Mouse (Mus musculus): ENCODE measurements at regions not wholly inside any gene's neighbourhood (a gene's known extent, or its start where the extent isn't known, plus 50 kb on each side); places are given as distances from the start of the nearest gene placed in this dataset.

- Histone ChIP-seq H3K27me3 (ENCODE audit: control insufficient read depth, insufficient read depth, low read depth, low read length) (no peaks in the 10 kb centered on the region), H3K9ac (ENCODE audit: low read length) (no peak overlapping the region), H3K4me3 (ENCODE audit: low read length) (no peak overlapping the region), H3K4me1 (replicated peaks; ENCODE audit: control insufficient read depth, insufficient read depth, low read length) (no peaks in the 10 kb centered on the region), H3K9me3 (ENCODE audit: control insufficient read depth, low read length) (no peaks in the 10 kb centered on the region), H3K36me3 (ENCODE audit: control insufficient read depth, insufficient read depth, low read length) (no peaks in the 10 kb centered on the region), H3K4me2 (ENCODE audit: low read depth, low read length) (no peak overlapping the region), H3K27ac (ENCODE audit: low read length) (no peak overlapping the region)
- ATAC-seq (ENCODE audit: low read depth): no peak
- WGBS: 81% methylated on average over 4 of the region's 4 CpGs
Observed at GRCm38 (mm10) chr9:85495056-85495455, 167.9 kb upstream of the Tent5a start.

- H3K27me3 ChIP-seq (ENCODE audit: control insufficient read depth, insufficient read depth, low read depth, low read length): no peaks in the 10 kb centered on the region
- no peaks in the 10 kb centered on the region for H3K36me3 ChIP-seq (ENCODE audit: control insufficient read depth, insufficient read depth, low read length)
- H3K9ac ChIP-seq (ENCODE audit: low read length): no peak overlapping the region
- 62% methylated on average over 4 of the region's 4 CpGs for WGBS
- no peak overlapping the region for H3K27ac ChIP-seq (ENCODE audit: low read length)
- H3K4me3 ChIP-seq (ENCODE audit: low read length): no peak overlapping the region
- no peaks in the 10 kb centered on the region for H3K9me3 ChIP-seq (ENCODE audit: control insufficient read depth, low read length)
- H3K4me2 ChIP-seq (ENCODE audit: low read depth, low read length): no peak overlapping the region
- ATAC-seq (ENCODE audit: low read depth): no peak
- H3K4me1 ChIP-seq (replicated peaks; ENCODE audit: control insufficient read depth, insufficient read depth, low read length): no peaks in the 10 kb centered on the region
Observed at GRCm38 (mm10) chr9:85493760-85494159, 166.6 kb upstream of the Tent5a start.

- ATAC-seq (ENCODE audit: low read depth): no peak
- Histone ChIP-seq H3K9ac (ENCODE audit: low read length) (no peak overlapping the region), H3K36me3 (ENCODE audit: control insufficient read depth, insufficient read depth, low read length) (no peaks in the 10 kb centered on the region), H3K27me3 (ENCODE audit: control insufficient read depth, insufficient read depth, low read depth, low read length) (no peaks in the 10 kb centered on the region), H3K4me3 (ENCODE audit: low read length) (no peak overlapping the region), H3K27ac (ENCODE audit: low read length) (no peak overlapping the region), H3K4me1 (replicated peaks; ENCODE audit: control insufficient read depth, insufficient read depth, low read length) (no peaks in the 10 kb centered on the region), H3K4me2 (ENCODE audit: low read depth, low read length) (no peak overlapping the region), H3K9me3 (ENCODE audit: control insufficient read depth, low read length) (no peaks in the 10 kb centered on the region)
- 84% methylated on average over 3 of the region's 3 CpGs for WGBS
Observed at GRCm38 (mm10) chr9:85490367-85490766, 163.2 kb upstream of the Tent5a start.

GRCm38 (mm10) chr9:85487915-85488314 lies 160.8 kb upstream of the Tent5a start:
- H3K36me3 ChIP-seq (ENCODE audit: control insufficient read depth, insufficient read depth, low read length): no peaks in the 10 kb centered on the region
- no peak for ATAC-seq (ENCODE audit: low read depth)
- H3K4me3 ChIP-seq (ENCODE audit: low read length): no peak overlapping the region
- no peaks in the 10 kb centered on the region for H3K4me1 ChIP-seq (replicated peaks; ENCODE audit: control insufficient read depth, insufficient read depth, low read length)
- H3K27ac ChIP-seq (ENCODE audit: low read length): no peak overlapping the region
- no peak overlapping the region for H3K4me2 ChIP-seq (ENCODE audit: low read depth, low read length)
- WGBS: 37% methylated on average over 2 of the region's 2 CpGs
- no peaks in the 10 kb centered on the region for H3K27me3 ChIP-seq (ENCODE audit: control insufficient read depth, insufficient read depth, low read depth, low read length)
- no peaks in the 10 kb centered on the region; the same call in 1 of the 2 replicates for H3K9me3 ChIP-seq (ENCODE audit: control insufficient read depth, low read length)
- H3K9ac ChIP-seq (ENCODE audit: low read length): no peak overlapping the region

GRCm38 (mm10) chr9:85487052-85487668 lies 160.0 kb upstream of the Tent5a start:
- Histone ChIP-seq H3K27ac (ENCODE audit: low read length) (no peak overlapping the region), H3K27me3 (ENCODE audit: control insufficient read depth, insufficient read depth, low read depth, low read length) (no peaks in the 10 kb centered on the region), H3K4me2 (ENCODE audit: low read depth, low read length) (no peak overlapping the region), H3K9ac (ENCODE audit: low read length) (no peak overlapping the region), H3K36me3 (ENCODE audit: control insufficient read depth, insufficient read depth, low read length) (no peaks in the 10 kb centered on the region), H3K4me1 (replicated peaks; ENCODE audit: control insufficient read depth, insufficient read depth, low read length) (no peaks in the 10 kb centered on the region), H3K4me3 (ENCODE audit: low read length) (no peak overlapping the region), H3K9me3 (ENCODE audit: control insufficient read depth, low read length) (no peaks in the 10 kb centered on the region; the same call in 1 of the 2 replicates)
- 41% methylated on average over 3 of the region's 3 CpGs for WGBS
- ATAC-seq (ENCODE audit: low read depth): no peak

- Histone ChIP-seq H3K27ac (ENCODE audit: low read length) (no peak overlapping the region), H3K4me3 (ENCODE audit: low read length) (no peak overlapping the region), H3K36me3 (ENCODE audit: control insufficient read depth, insufficient read depth, low read length) (no peaks in the 10 kb centered on the region), H3K9me3 (ENCODE audit: control insufficient read depth, low read length) (no peaks in the 10 kb centered on the region; the same call in 1 of the 2 replicates), H3K9ac (ENCODE audit: low read length) (no peak overlapping the region), H3K4me2 (ENCODE audit: low read depth, low read length) (no peak overlapping the region), H3K27me3 (ENCODE audit: control insufficient read depth, insufficient read depth, low read depth, low read length) (no peaks in the 10 kb centered on the region), H3K4me1 (replicated peaks; ENCODE audit: control insufficient read depth, insufficient read depth, low read length) (no peaks in the 10 kb centered on the region)
- WGBS: 84% methylated on average over 1 of the region's 1 CpGs
- ATAC-seq (ENCODE audit: low read depth): no peak
Observed at GRCm38 (mm10) chr9:85485749-85486148, 158.6 kb upstream of the Tent5a start.

- H3K9me3 ChIP-seq (ENCODE audit: control insufficient read depth, low read length): no peaks in the 10 kb centered on the region; the same call in 1 of the 2 replicates
- H3K36me3 ChIP-seq (ENCODE audit: control insufficient read depth, insufficient read depth, low read length): no peaks in the 10 kb centered on the region
- no peak overlapping the region for H3K4me3 ChIP-seq (ENCODE audit: low read length)
- no peaks in the 10 kb centered on the region for H3K27me3 ChIP-seq (ENCODE audit: control insufficient read depth, insufficient read depth, low read depth, low read length)
- no peak overlapping the region for H3K27ac ChIP-seq (ENCODE audit: low read length)
- H3K4me1 ChIP-seq (replicated peaks; ENCODE audit: control insufficient read depth, insufficient read depth, low read length): no peaks in the 10 kb centered on the region
- ATAC-seq (ENCODE audit: low read depth): no peak
- H3K9ac ChIP-seq (ENCODE audit: low read length): no peak overlapping the region
- WGBS: 90% methylated on average over 4 of the region's 4 CpGs
- H3K4me2 ChIP-seq (ENCODE audit: low read depth, low read length): no peak overlapping the region
Observed at GRCm38 (mm10) chr9:85483248-85483647, 156.1 kb upstream of the Tent5a start.

- no peak for ATAC-seq (ENCODE audit: low read depth)
- no peak overlapping the region for H3K27ac ChIP-seq (ENCODE audit: low read length)
- WGBS: 65% methylated on average over 2 of the region's 2 CpGs
Observed at GRCm38 (mm10) chr9:85480566-85480965, 153.4 kb upstream of the Tent5a start.

GRCm38 (mm10) chr9:85475214-85475613 lies 148.1 kb upstream of the Tent5a start:
- H3K4me1 ChIP-seq (replicated peaks; ENCODE audit: control insufficient read depth, insufficient read depth, low read length): no peaks in the 10 kb centered on the region
- no peak overlapping the region for H3K27ac ChIP-seq (ENCODE audit: low read length)
- H3K9me3 ChIP-seq (ENCODE audit: control insufficient read depth, low read length): no peaks in the 10 kb centered on the region
- H3K9ac ChIP-seq (ENCODE audit: low read length): no peak overlapping the region
- no peak for ATAC-seq (ENCODE audit: low read depth)
- H3K4me3 ChIP-seq (ENCODE audit: low read length): no peak overlapping the region
- H3K4me2 ChIP-seq (ENCODE audit: low read depth, low read length): no peak overlapping the region
- H3K36me3 ChIP-seq (ENCODE audit: control insufficient read depth, insufficient read depth, low read length): no peaks in the 10 kb centered on the region
- H3K27me3 ChIP-seq (ENCODE audit: control insufficient read depth, insufficient read depth, low read depth, low read length): no peaks in the 10 kb centered on the region
- WGBS: 60% methylated on average over 3 of the region's 3 CpGs

More at GRCm38 (mm10) chr9:85480566-85480965, 153.4 kb upstream of the Tent5a start:
- Histone ChIP-seq H3K9ac (ENCODE audit: low read length) (no peak overlapping the region), H3K9me3 (ENCODE audit: control insufficient read depth, low read length) (no peaks in the 10 kb centered on the region; the same call in 1 of the 2 replicates), H3K4me3 (ENCODE audit: low read length) (no peak overlapping the region), H3K4me1 (replicated peaks; ENCODE audit: control insufficient read depth, insufficient read depth, low read length) (no peaks in the 10 kb centered on the region), H3K36me3 (ENCODE audit: control insufficient read depth, insufficient read depth, low read length) (no peaks in the 10 kb centered on the region), H3K27me3 (ENCODE audit: control insufficient read depth, insufficient read depth, low read depth, low read length) (no peaks in the 10 kb centered on the region), H3K4me2 (ENCODE audit: low read depth, low read length) (no peak overlapping the region)
